Mouse (Mus musculus) heart, postnatal 0 days (tissue): ENCODE data around the gene H2-Q10. TPM values are rescaled to one million over a fixed set of nuclear protein-coding genes. Genes with fewer than 3 reads are reported as not detected.
"Not testable (repeated sequence)": the region's sequence is repeated elsewhere in the genome, so short reads cannot be mapped to it uniquely, and the experiment has no call there.

Experiments used
- ATAC-seq: fragments of 200-750 bp; cut with Nextera tagmentation; 2 replicates; pipeline ENCODE4 v1.8.0; 2017; ENCODE audit warnings: low read depth, moderate number of reproducible peaks, moderate library complexity; ENCODE audit not compliant: insufficient read depth
- DNase-seq: peaks from one replicate; pipeline ENCODE4 v3.0.0-alpha.2; 2016; ENCODE audit warnings: low spot score
- H3K27ac ChIP-seq: fragments of 300-500 bp; sonication (generic); 2 replicates; pipeline ENCODE4 v1.5.1; 2014; ENCODE audit warnings: low read depth, mild to moderate bottlenecking
- H3K27me3 ChIP-seq: fragments of 300-500 bp; sonication (generic); 2 replicates; pipeline ENCODE4 v1.6.1; 2014; ENCODE audit warnings: low read length, mixed read lengths; ENCODE audit not compliant: control insufficient read depth, insufficient read depth
- H3K36me3 ChIP-seq: fragments of 300-500 bp; sonication (generic); replicated peaks from 2 replicates; pipeline ENCODE4 v1.6.1; 2014; ENCODE audit warnings: low read length, mixed read lengths; ENCODE audit not compliant: control insufficient read depth, insufficient read depth
- H3K4me1 ChIP-seq: fragments of 300-500 bp; sonication (generic); 2 replicates; pipeline ENCODE4 v1.6.1; 2014; ENCODE audit warnings: antibody characterized with exemption; ENCODE audit not compliant: control insufficient read depth, insufficient read depth
- H3K4me2 ChIP-seq: fragments of 300-500 bp; sonication (generic); 2 replicates; pipeline ENCODE4 v1.6.1; 2014; ENCODE audit warnings: low read depth, mild to moderate bottlenecking, low read length, moderate library complexity
- H3K4me3 ChIP-seq: fragments of 300-500 bp; sonication (generic); 2 replicates; pipeline ENCODE4 v1.5.1; 2014; ENCODE audit warnings: low read depth, low read length
- H3K9ac ChIP-seq: fragments of 300-500 bp; sonication (generic); replicated peaks from 2 replicates; pipeline ENCODE4 v1.6.1; 2014; ENCODE audit warnings: low read depth, low read length, mixed read lengths
- H3K9me3 ChIP-seq: fragments of 300-500 bp; sonication (generic); replicated peaks from 2 replicates; pipeline ENCODE4 v1.6.1; 2016; ENCODE audit warnings: low read length; ENCODE audit not compliant: control insufficient read depth
- CTCF ChIP-seq: IDR thresholded peaks from 2 replicates; pipeline ENCODE4 v1.5.1; 2016; ENCODE audit warnings: antibody characterized with exemption, control low read depth, low read depth
- EP300 ChIP-seq: IDR thresholded peaks from 2 replicates; pipeline ENCODE4 v1.6.1; 2016; ENCODE audit warnings: antibody characterized with exemption, low read depth
- WGBS: fragments of 180-500 bp; shearing (Covaris S2); extraction: QIAGEN DNeasy Blood & Tissue Kit; methylation state at CpG from one replicate; pipeline ENCODE4 v1.1.7; 2014; 5-methylcytosine and 5-hydroxymethylcytosine counted together
- polyA plus RNA-seq: library from polyadenylated mRNA; unstranded; fragments of >200 nt; fragmentation: Nextera tagmentation; extraction: Ambion mirVana; gene quantifications from 2 replicates; pipeline ENCODE4 v1.2.1, GENCODE M21; 2015
- total RNA-seq: library from RNA; depleted of rRNA; stranded (reverse); fragments of >200 nt; gene quantifications from 2 replicates; pipeline ENCODE4 v1.2.3, GENCODE M21; 2014; ENCODE audit warnings: low replicate concordance; rRNA removed

Gene H2-Q10
- total RNA-seq (not detected in 2 replicates), polyA plus RNA-seq (0.10 and 0.11 TPM in 2 replicates)

DNA sequence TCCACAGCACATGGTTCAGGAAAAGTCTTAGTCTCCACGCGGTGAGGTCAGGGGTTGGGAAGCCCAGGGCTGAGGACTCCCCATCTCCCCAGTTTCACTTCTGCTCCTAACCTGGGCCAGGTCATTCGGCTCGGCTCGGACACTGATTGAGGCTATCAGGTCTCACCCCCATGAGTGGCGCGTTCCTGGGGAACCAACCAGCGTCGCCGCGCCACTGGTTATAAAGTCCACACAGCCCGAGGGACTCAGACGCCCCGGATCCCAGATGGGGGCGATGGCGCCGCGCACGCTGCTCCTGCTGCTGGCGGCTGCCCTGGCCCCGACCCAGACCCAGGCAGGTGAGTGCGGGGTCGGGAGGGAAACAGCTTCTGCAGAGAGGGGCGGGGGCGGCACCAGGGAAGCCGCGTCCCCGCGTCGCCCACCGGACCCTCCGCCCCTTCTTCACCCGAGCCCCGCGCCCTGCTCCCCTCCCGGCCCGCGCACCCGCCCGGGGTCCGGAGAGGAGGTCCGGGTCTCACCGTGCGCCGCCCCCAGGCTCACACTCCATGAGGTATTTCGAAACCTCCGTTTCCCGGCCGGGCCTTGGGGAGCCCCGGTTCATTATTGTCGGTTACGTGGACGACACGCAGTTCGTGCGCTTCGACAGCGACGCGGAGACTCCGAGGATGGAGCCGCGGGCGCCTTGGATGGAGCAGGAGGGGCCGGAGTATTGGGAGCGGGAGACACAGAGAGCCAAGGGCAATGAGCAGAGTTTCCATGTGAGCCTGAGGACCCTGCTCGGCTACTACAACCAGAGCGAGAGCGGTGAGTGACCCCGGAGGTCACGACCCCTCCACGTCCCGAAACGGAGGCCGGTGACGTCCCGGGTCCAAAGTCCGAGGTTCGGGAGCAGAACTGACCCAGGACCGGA, at the start of gene H2-Q10:
Gene H2-Q10, plus strand, starts transcription at position 248 of the 910 bp plus-strand sequence.
- Histone ChIP-seq H3K9me3 (no peaks in the 10 kb centered on the region), H3K4me1 (peaks cover 6% of the 10 kb centered on the region; the same call in 1 of the 2 replicates), H3K27me3 (peaks cover 18% of the 10 kb centered on the region), H3K27ac (no peak within 1 kb of the TSS), H3K36me3 (no peaks in the 10 kb centered on the region), H3K4me3 (peak within 1 kb of the TSS; percentile 54), H3K9ac (no peak within 1 kb of the TSS), H3K4me2 (peak within 1 kb of the TSS; percentile 82)
- DNase-seq (no peak), ATAC-seq (no peak)
- 3% methylated on average over 63 of the region's 80 CpGs for WGBS
- TF ChIP-seq EP300: no peak
- TF ChIP-seq CTCF: no peak

- H3K4me2 ChIP-seq, H3K9me3 ChIP-seq, ATAC-seq, H3K4me3 ChIP-seq, H3K27ac ChIP-seq, H3K9ac ChIP-seq, H3K4me1 ChIP-seq, H3K36me3 ChIP-seq, DNase-seq: not testable (repeated sequence)
- H3K27me3 ChIP-seq: peaks cover 22% of the 10 kb centered on the region
- TF ChIP-seq CTCF: peak; percentile 59
- WGBS: 11% methylated on average over 11 of the region's 11 CpGs
Measured at GRCm38 (mm10) chr17:35420206-35420810, 49.6 kb upstream of the H2-Q10 start.

GRCm38 (mm10) chr17:35421331-35421730, 48.6 kb upstream of the H2-Q10 start:
- not testable (repeated sequence) for H3K4me2 ChIP-seq, H3K9ac ChIP-seq, H3K4me1 ChIP-seq, H3K36me3 ChIP-seq, ATAC-seq, H3K4me3 ChIP-seq, H3K27ac ChIP-seq, DNase-seq, H3K9me3 ChIP-seq
- H3K27me3 ChIP-seq: peaks cover 27% of the 10 kb centered on the region
- WGBS: 78% methylated on average over 4 of the region's 4 CpGs

GRCm38 (mm10) chr17:35422360-35422759, 47.5 kb upstream of the H2-Q10 start:
- H3K9me3 ChIP-seq, H3K27ac ChIP-seq, ATAC-seq, DNase-seq, H3K9ac ChIP-seq, H3K4me2 ChIP-seq, H3K4me3 ChIP-seq, H3K4me1 ChIP-seq, H3K36me3 ChIP-seq: not testable (repeated sequence)
- H3K27me3 ChIP-seq: peaks cover 27% of the 10 kb centered on the region
- WGBS: 81% methylated on average over 5 of the region's 5 CpGs

- not testable (repeated sequence) for H3K4me2 ChIP-seq, H3K4me3 ChIP-seq, H3K27ac ChIP-seq, ATAC-seq, H3K4me1 ChIP-seq, H3K9me3 ChIP-seq, H3K36me3 ChIP-seq, H3K9ac ChIP-seq, DNase-seq
- WGBS: 58% methylated on average over 3 of the region's 3 CpGs
- peaks cover 27% of the 10 kb centered on the region for H3K27me3 ChIP-seq
Measured at GRCm38 (mm10) chr17:35423131-35423810, 46.6 kb upstream of the H2-Q10 start.

- not testable (repeated sequence) for H3K36me3 ChIP-seq, H3K9ac ChIP-seq, ATAC-seq, H3K9me3 ChIP-seq, DNase-seq, H3K27ac ChIP-seq, H3K4me2 ChIP-seq, H3K4me1 ChIP-seq, H3K4me3 ChIP-seq
- 81% methylated on average over 3 of the region's 3 CpGs for WGBS
- peaks cover 24% of the 10 kb centered on the region for H3K27me3 ChIP-seq
Measured at GRCm38 (mm10) chr17:35424106-35424505, 45.8 kb upstream of the H2-Q10 start.

- H3K9ac ChIP-seq, H3K9me3 ChIP-seq, H3K4me1 ChIP-seq, DNase-seq, H3K36me3 ChIP-seq, H3K27ac ChIP-seq: not testable (repeated sequence)
- Histone ChIP-seq H3K4me3 (peak within 1 kb of the TSS; percentile 41), H3K27me3 (peaks cover 26% of the 10 kb centered on the region), H3K4me2 (peak within 1 kb of the TSS; percentile 59)
- WGBS: 2% methylated on average over 51 of the region's 66 CpGs
- peak; percentile 71 for ATAC-seq
Measured at GRCm38 (mm10) chr17:35424624-35425416, 45.1 kb upstream of the H2-Q10 start, which contains the start of gene H2-Q6. H2-Q6 (plus strand) TSS chr17:35424850.
